Mouse (Mus musculus) limb, embryonic 11.5 days (tissue): ENCODE results near the gene Mafk. TPM values are rescaled to one million over a fixed set of nuclear protein-coding genes. Genes with fewer than 3 reads are reported as not detected.

ENCODE experiments used
- ATAC-seq: fragments of 200-750 bp; cut with Nextera tagmentation; 2 replicates; pipeline ENCODE4 v1.8.0; 2017; ENCODE audit warnings: low read depth; ENCODE audit not compliant: insufficient number of reproducible peaks, low FRiP score, low TSS enrichment
- DNase-seq: peaks from one replicate; pipeline ENCODE4 v3.0.0-alpha.2; 2015; ENCODE audit warnings: low spot score
- H3K27ac ChIP-seq: fragments of 300-500 bp; sonication (generic); replicated peaks from 2 replicates; pipeline ENCODE4 v1.5.1; 2014; ENCODE audit warnings: low read depth, mild to moderate bottlenecking, low read length
- H3K27me3 ChIP-seq: fragments of 300-500 bp; sonication (generic); 2 replicates; pipeline ENCODE4 v1.6.1; 2014; ENCODE audit warnings: mild to moderate bottlenecking, low read length, mixed read lengths; ENCODE audit not compliant: control insufficient read depth, insufficient read depth
- H3K36me3 ChIP-seq: fragments of 300-500 bp; sonication (generic); 2 replicates; pipeline ENCODE4 v1.6.1; 2014; ENCODE audit warnings: mild to moderate bottlenecking, low read length, moderate library complexity, mixed read lengths; ENCODE audit not compliant: control insufficient read depth, insufficient read depth
- H3K4me1 ChIP-seq: fragments of 300-500 bp; sonication (generic); 2 replicates; pipeline ENCODE4 v1.6.1; 2014; ENCODE audit warnings: low read length, mixed read lengths; ENCODE audit not compliant: control insufficient read depth, insufficient read depth
- H3K4me2 ChIP-seq: fragments of 300-500 bp; sonication (generic); 2 replicates; pipeline ENCODE4 v1.6.1; 2014; ENCODE audit warnings: low read depth, mild to moderate bottlenecking, moderate library complexity; ENCODE audit not compliant: severe bottlenecking
- H3K4me3 ChIP-seq: fragments of 300-500 bp; sonication (generic); 2 replicates; pipeline ENCODE4 v1.5.1; 2014; ENCODE audit warnings: low read depth, low read length
- H3K9ac ChIP-seq: fragments of 300-500 bp; sonication (generic); 2 replicates; pipeline ENCODE4 v1.6.1; 2014; ENCODE audit warnings: mild to moderate bottlenecking, low read length
- H3K9me3 ChIP-seq: fragments of 300-500 bp; sonication (generic); 2 replicates; pipeline ENCODE4 v1.6.1; 2016; ENCODE audit warnings: low read length; ENCODE audit not compliant: control insufficient read depth
- WGBS: fragments of 180-500 bp; shearing (Covaris S2); extraction: QIAGEN DNeasy Blood & Tissue Kit; methylation state at CpG from one replicate; pipeline ENCODE4 v1.1.7; 2014; 5-methylcytosine and 5-hydroxymethylcytosine counted together
- polyA plus RNA-seq: library from polyadenylated mRNA; unstranded; fragments of >200 nt; fragmentation: Nextera tagmentation; extraction: Ambion mirVana; gene quantifications from 2 replicates; pipeline ENCODE4 v1.2.1, GENCODE M21; 2014

Gene Mafk
- polyA plus RNA-seq, 1 experiment from 2014 or later, result 4.6 TPM

DNA sequence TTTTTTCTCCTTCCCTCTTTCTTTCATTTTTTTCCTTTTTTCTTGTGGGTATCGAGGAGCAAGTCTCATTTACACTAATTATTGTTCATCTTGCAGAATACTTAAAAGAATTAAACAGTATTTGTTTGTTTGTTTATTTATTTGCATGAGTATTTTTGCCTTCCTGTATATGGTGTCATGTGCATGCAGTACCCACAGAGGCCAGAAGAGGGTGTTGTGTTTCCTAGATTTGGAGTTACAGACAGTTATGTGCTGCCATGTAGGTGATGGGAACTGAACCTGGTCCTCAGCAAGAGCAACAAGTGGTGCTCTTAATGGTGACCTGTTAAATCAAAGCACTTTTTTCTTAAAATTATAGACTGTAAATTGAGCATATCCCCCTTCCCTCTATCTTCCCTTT, 36.3 kb downstream of the Mafk start:
- Histone ChIP-seq H3K9ac (no peak overlapping the region), H3K9me3 (no peaks in the 10 kb centered on the region), H3K4me2 (no peak overlapping the region), H3K4me3 (no peak overlapping the region), H3K27ac (no peak overlapping the region), H3K27me3 (no peaks in the 10 kb centered on the region), H3K36me3 (peaks cover 2% of the 10 kb centered on the region; the same call in 1 of the 2 replicates), H3K4me1 (0 out of 2 replicates have a peak, but pooled peaks cover 10% of the 10 kb centered on the region)
- ATAC-seq (no peak), DNase-seq (no peak)
- WGBS, result 94% methylated on average over 1 of the region's 1 CpGs

DNA sequence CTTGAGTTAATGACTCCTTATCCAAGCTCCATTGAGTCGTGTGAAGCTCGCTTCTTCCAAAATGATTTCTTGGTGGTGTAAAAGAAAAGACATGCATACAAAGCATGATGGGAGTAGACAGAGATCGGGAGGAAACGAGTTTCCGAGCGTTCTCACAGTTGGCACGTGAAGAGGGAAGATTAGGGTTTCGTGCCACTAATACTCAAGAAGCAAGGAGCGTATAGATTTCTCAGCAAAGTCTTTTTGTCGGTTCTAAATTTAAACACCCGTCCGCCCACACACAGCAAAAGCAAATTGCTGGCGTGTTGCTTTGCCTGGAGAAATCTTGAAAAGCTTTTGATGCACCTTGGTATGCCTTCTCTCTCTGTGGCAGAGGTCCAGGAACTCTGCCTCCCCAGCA, 38.1 kb downstream of the Mafk start:
- Histone ChIP-seq H3K4me3 (no peak overlapping the region), H3K4me2 (no peak overlapping the region), H3K4me1 (0 out of 2 replicates have a peak, but pooled peaks cover 10% of the 10 kb centered on the region), H3K9ac (no peak overlapping the region), H3K36me3 (no peaks in the 10 kb centered on the region), H3K27ac (no peak overlapping the region), H3K27me3 (no peaks in the 10 kb centered on the region), H3K9me3 (no peaks in the 10 kb centered on the region)
- DNase-seq (no peak), ATAC-seq (no peak)
- WGBS, result 83% methylated on average over 13 of the region's 13 CpGs

DNA sequence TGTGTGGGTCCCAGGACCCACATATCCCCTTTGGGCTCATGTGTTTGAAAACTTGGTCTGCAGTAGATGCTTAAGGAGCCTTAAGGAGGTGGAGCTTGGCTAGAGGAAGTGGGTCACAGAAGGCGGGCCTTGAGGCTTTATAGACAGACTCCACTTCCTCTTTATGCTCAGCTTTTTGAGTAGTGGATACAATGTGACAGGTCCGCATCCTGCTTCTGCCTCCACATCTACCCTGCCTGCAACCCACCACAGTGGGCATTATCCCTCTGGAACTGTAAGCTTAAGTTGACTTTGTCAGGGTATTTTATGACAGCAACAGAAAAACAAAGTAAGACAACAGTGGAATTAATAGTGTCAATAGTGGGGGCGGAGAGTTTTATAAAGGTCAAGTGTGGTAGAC, 39.4 kb downstream of the Mafk start:
- Histone ChIP-seq H3K4me2 (no peak overlapping the region), H3K27me3 (no peaks in the 10 kb centered on the region), H3K27ac (no peak overlapping the region), H3K36me3 (no peaks in the 10 kb centered on the region), H3K9me3 (no peaks in the 10 kb centered on the region), H3K4me3 (no peak overlapping the region), H3K9ac (no peak overlapping the region), H3K4me1 (0 out of 2 replicates have a peak, but pooled peaks cover 3% of the 10 kb centered on the region)
- no peak for ATAC-seq
- DNase-seq, result no peak
- WGBS, result 88% methylated on average over 3 of the region's 3 CpGs

DNA sequence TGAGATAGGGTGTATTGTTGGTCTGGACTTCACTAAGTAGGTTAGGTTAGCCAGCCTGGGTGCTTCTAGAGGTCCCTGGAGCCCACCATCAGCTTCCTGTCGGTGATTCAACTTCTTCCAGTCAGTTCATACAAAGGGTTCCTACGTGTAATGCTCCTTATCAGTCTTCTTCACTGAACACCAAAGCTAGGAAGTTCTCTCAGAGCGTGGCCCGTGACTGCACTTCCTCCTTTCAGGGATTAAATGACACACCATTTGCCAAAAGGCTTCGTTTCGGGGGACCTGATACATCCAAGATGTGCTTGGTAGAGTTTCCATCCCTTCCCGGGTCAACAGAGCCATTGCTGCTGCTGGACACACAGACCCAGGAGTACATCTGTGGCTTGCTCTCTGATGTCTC, 40.8 kb downstream of the Mafk start:
- ATAC-seq (no peak), DNase-seq (no peak)
- no peak overlapping the region for H3K27ac ChIP-seq
- WGBS, result 80% methylated on average over 7 of the region's 7 CpGs
- H3K4me1 ChIP-seq, result no peaks in the 10 kb centered on the region
- H3K4me3 ChIP-seq, result no peak overlapping the region
- H3K4me2 ChIP-seq, result no peak overlapping the region; the same call in 1 of the 2 replicates
- H3K36me3 ChIP-seq, result no peaks in the 10 kb centered on the region
- H3K9ac ChIP-seq, result no peak overlapping the region
- no peaks in the 10 kb centered on the region for H3K9me3 ChIP-seq
- no peaks in the 10 kb centered on the region for H3K27me3 ChIP-seq

DNA sequence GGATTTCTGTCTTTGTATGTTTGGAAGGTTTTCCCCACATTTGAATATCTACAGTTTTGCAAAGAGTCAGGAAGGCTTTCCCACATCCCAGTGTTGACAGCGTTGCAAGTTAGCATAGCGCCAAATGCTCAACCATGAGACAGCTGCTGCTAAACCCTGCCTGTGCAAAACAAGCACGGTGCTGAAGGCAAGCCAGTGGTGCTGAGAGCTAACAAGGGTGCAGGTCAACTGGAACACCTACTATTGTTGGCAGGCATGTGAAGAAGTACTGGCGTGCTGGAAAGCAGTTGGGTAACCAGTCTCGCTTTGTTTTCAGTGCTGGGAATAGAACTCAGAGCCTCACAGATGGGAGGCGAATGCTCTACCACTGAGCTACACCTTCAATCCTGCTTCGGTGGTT, 44.4 kb downstream of the Mafk start:
- 86% methylated on average over 7 of the region's 7 CpGs for WGBS
- no peak overlapping the region for H3K9ac ChIP-seq
- no peaks in the 10 kb centered on the region for H3K36me3 ChIP-seq
- H3K4me3 ChIP-seq, result no peak overlapping the region
- DNase-seq (no peak), ATAC-seq (no peak)
- H3K27ac ChIP-seq, result no peak overlapping the region
- H3K4me2 ChIP-seq, result no peak overlapping the region
- no peaks in the 10 kb centered on the region for H3K27me3 ChIP-seq
- no peaks in the 10 kb centered on the region for H3K9me3 ChIP-seq
- no peaks in the 10 kb centered on the region for H3K4me1 ChIP-seq

DNA sequence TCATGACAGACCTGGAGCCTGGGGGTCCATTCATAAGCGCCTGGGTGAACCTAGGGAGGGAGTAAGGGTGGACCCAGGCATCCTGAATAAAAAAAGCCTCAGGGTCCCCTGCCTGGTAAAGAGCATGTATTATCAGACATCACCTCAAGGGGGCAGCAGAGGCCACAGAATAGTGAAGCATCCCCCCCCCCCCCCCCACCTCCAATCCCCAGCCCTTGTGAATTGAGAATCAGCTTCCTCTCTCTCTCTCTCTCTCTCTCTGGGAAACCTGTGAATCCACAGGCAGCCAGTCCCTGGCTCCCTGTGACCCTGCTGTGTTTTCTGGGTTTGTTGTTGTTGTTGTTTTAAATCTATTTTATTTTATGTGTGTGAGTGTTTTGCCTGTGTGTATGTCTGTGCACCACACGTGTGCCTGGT, 47.2 kb downstream of the Mafk start:
- ATAC-seq, result 0 out of 2 replicates have a peak, but pooled peaks have one; percentile 54
- H3K27me3 ChIP-seq, result no peaks in the 10 kb centered on the region
- peak; percentile 84 for DNase-seq
- 24% methylated on average over 2 of the region's 2 CpGs for WGBS
- H3K4me2 ChIP-seq, result no peak overlapping the region
- H3K4me3 ChIP-seq, result no peak overlapping the region
- no peaks in the 10 kb centered on the region for H3K9me3 ChIP-seq
- H3K27ac ChIP-seq, result no peak overlapping the region
- no peaks in the 10 kb centered on the region for H3K4me1 ChIP-seq
- H3K36me3 ChIP-seq, result no peaks in the 10 kb centered on the region
- no peak overlapping the region for H3K9ac ChIP-seq

DNA sequence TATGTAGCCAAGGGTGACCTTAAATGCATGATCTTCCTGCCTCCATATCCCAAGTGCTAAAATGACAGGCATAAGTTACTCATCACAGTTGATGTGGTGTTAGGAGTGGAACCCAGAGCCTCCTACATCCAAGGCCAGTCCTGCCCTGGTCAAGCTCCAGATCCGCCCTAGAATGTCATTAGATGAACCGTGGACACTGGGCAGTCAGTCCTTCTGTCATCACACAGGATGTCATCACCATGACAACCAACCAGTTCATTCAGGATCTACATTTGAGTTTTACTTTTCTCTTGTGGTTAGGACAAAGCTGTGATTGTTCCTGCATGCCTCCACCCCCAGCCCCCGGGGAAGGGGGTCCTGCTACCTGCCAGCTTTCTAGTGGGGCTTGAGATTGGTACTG, 47.8 kb downstream of the Mafk start:
- Histone ChIP-seq H3K4me2 (no peak overlapping the region), H3K4me3 (no peak overlapping the region), H3K9ac (no peak overlapping the region), H3K36me3 (no peaks in the 10 kb centered on the region), H3K4me1 (no peaks in the 10 kb centered on the region), H3K27me3 (no peaks in the 10 kb centered on the region), H3K9me3 (no peaks in the 10 kb centered on the region), H3K27ac (no peak overlapping the region)
- 67% methylated on average over 3 of the region's 3 CpGs for WGBS
- DNase-seq (no peak), ATAC-seq (no peak)

DNA sequence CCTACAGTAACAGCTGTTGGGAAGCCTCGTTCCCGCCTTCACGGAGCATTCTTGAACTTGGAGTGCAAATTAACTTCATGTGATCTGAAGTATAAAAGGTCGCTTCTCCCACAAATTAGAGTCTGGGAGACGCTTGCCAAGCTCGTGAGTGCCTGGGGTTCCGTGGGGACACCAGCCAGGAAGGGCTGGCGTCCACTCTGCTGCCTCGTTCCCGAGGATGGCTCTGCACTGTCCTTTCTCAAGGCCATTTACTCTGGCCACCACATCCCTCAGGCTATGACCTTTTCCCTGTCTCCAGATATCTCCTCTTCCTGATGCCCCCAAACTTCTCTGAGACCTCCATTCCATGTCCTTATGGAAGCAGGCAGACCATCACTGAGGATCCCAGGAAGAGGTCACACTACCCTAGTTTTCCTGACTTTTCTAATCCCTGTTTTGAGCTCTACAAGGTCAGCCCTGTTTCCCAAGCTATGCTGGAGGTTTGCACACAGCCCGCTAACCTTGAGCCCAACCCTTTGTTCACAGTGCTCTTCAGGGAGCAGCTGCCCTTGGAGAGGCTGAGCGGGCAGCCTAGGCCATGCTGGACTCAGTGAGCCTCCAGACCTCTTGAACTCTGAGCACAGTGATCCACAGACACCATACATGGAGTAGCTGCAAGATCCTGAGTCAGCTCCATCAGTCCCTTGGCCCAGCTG, 58.5 kb downstream of the Mafk start:
- no peaks in the 10 kb centered on the region for H3K4me1 ChIP-seq

More for the DNA sequence above, 58.5 kb downstream of the Mafk start:
- H3K27ac ChIP-seq, result no peak overlapping the region
- no peak overlapping the region for H3K9ac ChIP-seq
- ATAC-seq, result no peak
- DNase-seq, result no peak
- H3K4me3 ChIP-seq, result no peak overlapping the region
- H3K27me3 ChIP-seq, result no peaks in the 10 kb centered on the region
- H3K4me2 ChIP-seq, result no peak overlapping the region
- H3K36me3 ChIP-seq, result no peaks in the 10 kb centered on the region
- WGBS, result 84% methylated on average over 12 of the region's 12 CpGs
- H3K9me3 ChIP-seq, result peaks cover 2% of the 10 kb centered on the region; the same call in 1 of the 2 replicates
